9 mouse cellular contexts compared by ENCODE assay signal in the genomic region with DNA sequence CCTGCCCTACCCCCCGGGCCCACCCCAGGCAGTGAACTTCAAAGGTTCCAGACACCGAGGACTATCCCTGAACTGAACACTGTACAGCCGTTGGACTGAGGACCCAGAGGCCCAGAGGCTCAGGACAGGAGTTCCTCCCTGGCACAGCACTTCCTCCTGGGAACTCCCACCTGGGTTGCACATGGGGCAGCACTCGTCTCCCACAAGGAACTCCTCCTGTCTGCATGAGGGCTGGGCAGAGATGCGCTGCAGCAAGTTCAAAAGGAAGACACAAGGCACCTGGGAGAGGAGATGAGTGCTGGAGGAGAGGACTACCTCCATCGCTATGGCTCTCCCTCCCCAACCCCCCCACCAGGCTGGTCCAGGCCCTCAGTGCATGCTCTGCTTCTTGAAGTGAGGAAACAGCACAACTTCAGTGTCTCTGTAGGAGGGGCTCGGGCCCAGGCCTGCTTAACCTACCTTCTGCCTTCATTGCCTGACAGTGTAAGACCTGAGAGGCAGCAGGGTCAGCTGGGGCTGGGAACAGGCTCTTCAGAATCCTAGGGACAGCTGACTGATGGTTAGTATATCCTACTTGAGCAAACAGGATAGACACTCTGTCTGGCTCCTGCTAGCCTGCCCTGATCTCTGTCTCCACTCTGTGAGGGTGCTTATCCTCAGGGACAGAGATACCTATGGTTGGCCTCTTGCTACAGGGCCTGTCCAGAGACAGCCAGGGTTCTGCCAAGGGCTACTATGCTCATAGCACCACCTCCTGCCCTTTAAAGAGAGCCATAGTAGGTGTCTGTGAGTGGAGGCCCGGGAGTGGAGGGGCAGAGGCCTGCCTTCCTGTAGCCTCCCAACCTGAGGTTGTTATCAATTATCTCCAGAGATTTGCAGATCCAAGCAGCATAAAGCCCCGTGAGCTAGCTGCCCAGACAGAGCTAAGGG. TPM values are rescaled to one million over a fixed set of nuclear protein-coding genes. Genes with fewer than 3 reads are reported as not detected.
DNase-seq lines count a peak whose midpoint lies in the region; ATAC-seq and TF ChIP-seq lines count a peak whose summit lies in the region.
"Had no signal": no experiment of that assay in that cellular context is flagged by ENCODE, and none has a peak within 500 bp of the region (broad histone marks: within the 10 kb centered on the region; RNA-seq: fewer than 3 reads in every experiment).

No protein-coding gene starts in this region.

- no peak for ATAC-seq in hindbrain, embryonic 15.5 days (ENCODE audit: low FRiP score, low read depth)
- ATAC-seq in hindbrain, postnatal 0 days, result no peak
- peak; percentile 41 for ATAC-seq in intestine, embryonic 15.5 days
- ATAC-seq: forebrain, postnatal 0 days had no signal

- H3K9me3 ChIP-seq in hindbrain, embryonic 15.5 days, result no peaks in the 10 kb centered on the region
- H3K9me3 ChIP-seq in hindbrain, postnatal 0 days (ENCODE audit: low read length), result no peaks in the 10 kb centered on the region
- no peaks in the 10 kb centered on the region for H3K9me3 ChIP-seq in intestine, embryonic 15.5 days

- H3K27me3 ChIP-seq in hindbrain, embryonic 15.5 days, result no peaks in the 10 kb centered on the region
- H3K27me3 ChIP-seq in hindbrain, postnatal 0 days (ENCODE audit: insufficient read depth, low read length), result no peaks in the 10 kb centered on the region
- no peaks in the 10 kb centered on the region for H3K27me3 ChIP-seq in intestine, embryonic 15.5 days (replicated peaks)

- no peak overlapping the region for H3K9ac ChIP-seq in hindbrain, embryonic 15.5 days
- no peak overlapping the region for H3K9ac ChIP-seq in hindbrain, postnatal 0 days (replicated peaks; ENCODE audit: low read length)
- peak overlapping the region; percentile 18; the same call in 1 of the 2 replicates for H3K9ac ChIP-seq in intestine, embryonic 15.5 days
- H3K9ac ChIP-seq: forebrain, postnatal 0 days had no signal

- H3K27ac ChIP-seq in hindbrain, embryonic 15.5 days (replicated peaks), result no peak overlapping the region
- no peak overlapping the region for H3K27ac ChIP-seq in hindbrain, postnatal 0 days
- peak overlapping the region; percentile 99 for H3K27ac ChIP-seq in bone marrow macrophage, adult 2 months (ENCODE audit: insufficient read depth, low read depth, low read length)
- H3K27ac ChIP-seq in intestine, embryonic 15.5 days, result peak overlapping the region; percentile 63

- no peak for DNase-seq in hindbrain, postnatal 0 days (ENCODE audit: low spot score)
- peak; percentile 52 for DNase-seq in naive thymus-derived CD4-positive, alpha-beta T cell, adult 2 months (ENCODE audit: low read depth)
- no peak for DNase-seq in urinary bladder, postnatal 36 days (ENCODE audit: low spot score in 2 of 2)
- DNase-seq in adrenal gland, postnatal 4 days (ENCODE audit: low spot score in 2 of 2), result no peak
- no peak for DNase-seq in kidney, postnatal 14 days
- DNase-seq: forebrain, postnatal 0 days had no signal

- no peaks in the 10 kb centered on the region for H3K4me1 ChIP-seq in hindbrain, embryonic 15.5 days (replicated peaks)
- H3K4me1 ChIP-seq in hindbrain, postnatal 0 days (ENCODE audit: insufficient read depth, low read length), result no peaks in the 10 kb centered on the region
- peaks cover 36% of the 10 kb centered on the region for H3K4me1 ChIP-seq in bone marrow macrophage, adult 2 months (ENCODE audit: control insufficient read depth, insufficient read depth, low read length)
- H3K4me1 ChIP-seq in intestine, embryonic 15.5 days (replicated peaks), result peaks cover 23% of the 10 kb centered on the region

- no peak for TF ChIP-seq POLR2A in bone marrow macrophage, adult 2 months (IDR thresholded peaks at IDR 0.05; ENCODE audit: borderline replicate concordance, low read depth, low read length)

- no peak overlapping the region for H3K4me3 ChIP-seq in hindbrain, embryonic 15.5 days
- H3K4me3 ChIP-seq in hindbrain, postnatal 0 days (ENCODE audit: low read length), result no peak overlapping the region
- peak overlapping the region; percentile 58 for H3K4me3 ChIP-seq in bone marrow macrophage, adult 2 months (ENCODE audit: insufficient read depth, low read length)
- H3K4me3 ChIP-seq in intestine, embryonic 15.5 days (replicated peaks), result peak overlapping the region; percentile 28

- no peak for TF ChIP-seq CTCF in hindbrain, postnatal 0 days (IDR thresholded peaks at IDR 0.05; ENCODE audit: low read depth)
- no peak for TF ChIP-seq CTCF in bone marrow macrophage, adult 2 months (IDR thresholded peaks at IDR 0.05; ENCODE audit: low read depth, low read length)

- H3K36me3 ChIP-seq in hindbrain, embryonic 15.5 days, result no peaks in the 10 kb centered on the region
- no peaks in the 10 kb centered on the region for H3K36me3 ChIP-seq in hindbrain, postnatal 0 days (ENCODE audit: insufficient read depth, low read length)
- no peaks in the 10 kb centered on the region for H3K36me3 ChIP-seq in intestine, embryonic 15.5 days

- H3K4me2 ChIP-seq in hindbrain, embryonic 15.5 days, result peak overlapping the region; percentile 1; the same call in 1 of the 2 replicates
- H3K4me2 ChIP-seq in hindbrain, postnatal 0 days (ENCODE audit: low read depth, low read length), result no peak overlapping the region
- peak overlapping the region; percentile 54 for H3K4me2 ChIP-seq in intestine, embryonic 15.5 days (replicated peaks)

- 71% methylated on average over 9 of the region's 9 CpGs for WGBS in hindbrain, embryonic 15.5 days
- 68% methylated on average over 9 of the region's 9 CpGs for WGBS in hindbrain, postnatal 0 days
- 42% methylated on average over 9 of the region's 9 CpGs for WGBS in intestine, embryonic 15.5 days

RNA-seq across cellular contexts. Expression of a gene that starts 1.1 kb away (rescaled TPM):
- polyA plus RNA-seq in hindbrain, embryonic 15.5 days (2015; fragmentation: Nextera tagmentation; extraction: Ambion mirVana), result 0.64 and 0.71 TPM in 2 replicates
- 0.52 TPM in 1 of 2 replicates, not detected in the other for total RNA-seq in hindbrain, postnatal 0 days (2014; rRNA removed)
- 0.16 and 0.29 TPM in 2 replicates for polyA plus RNA-seq in hindbrain, postnatal 0 days (2015; fragmentation: Nextera tagmentation; extraction: Ambion mirVana)
- 117 and 135 TPM in 2 replicates for polyA plus RNA-seq in bone marrow macrophage, adult 2 months (2012; ENCODE audit: insufficient read depth, insufficient read length, missing spikeins)
- polyA plus RNA-seq in intestine, embryonic 15.5 days (2015; fragmentation: Nextera tagmentation; extraction: Ambion mirVana), result 3.0 and 3.6 TPM in 2 replicates
- total RNA-seq in adrenal gland, postnatal 4 days (2021), result 10 to 100 TPM; 10.6 to 13.2 TPM
- total RNA-seq: forebrain, postnatal 0 days had no signal
- polyA plus RNA-seq: forebrain, postnatal 0 days had no signal

RNA-seq across cellular contexts. Expression of a gene that starts 28.3 kb away (rescaled TPM):
- 64.2 and 67.1 TPM in 2 replicates for polyA plus RNA-seq in hindbrain, embryonic 15.5 days (2015; fragmentation: Nextera tagmentation; extraction: Ambion mirVana)
- total RNA-seq in hindbrain, postnatal 0 days (2014; rRNA removed), result 33.5 and 47.3 TPM in 2 replicates
- polyA plus RNA-seq in hindbrain, postnatal 0 days (2015; fragmentation: Nextera tagmentation; extraction: Ambion mirVana), result 78.2 and 83.8 TPM in 2 replicates
- 34.3 and 38.2 TPM in 2 replicates for polyA plus RNA-seq in bone marrow macrophage, adult 2 months (2012; ENCODE audit: insufficient read depth, insufficient read length, missing spikeins)
- polyA plus RNA-seq in intestine, embryonic 15.5 days (2015; fragmentation: Nextera tagmentation; extraction: Ambion mirVana), result 32.0 and 37.2 TPM in 2 replicates
- total RNA-seq in adrenal gland, postnatal 4 days (2021), result 10 to 100 TPM; 35.7 to 41.1 TPM

RNA-seq across cellular contexts. Expression of a gene that starts 33.5 kb away (rescaled TPM):
- polyA plus RNA-seq in hindbrain, embryonic 15.5 days (2015; fragmentation: Nextera tagmentation; extraction: Ambion mirVana), result 159 and 196 TPM in 2 replicates
- total RNA-seq in hindbrain, postnatal 0 days (2014; rRNA removed), result 149 and 177 TPM in 2 replicates
- 106 and 122 TPM in 2 replicates for polyA plus RNA-seq in hindbrain, postnatal 0 days (2015; fragmentation: Nextera tagmentation; extraction: Ambion mirVana)
- polyA plus RNA-seq in bone marrow macrophage, adult 2 months (2012; ENCODE audit: insufficient read depth, insufficient read length, missing spikeins), result not detected in 2 replicates
- 1.8 and 2.5 TPM in 2 replicates for polyA plus RNA-seq in intestine, embryonic 15.5 days (2015; fragmentation: Nextera tagmentation; extraction: Ambion mirVana)
- 1 to 10 TPM in 1 of 2 experiments, under 1 TPM in 1; 0.96 to 2.2 TPM for total RNA-seq in adrenal gland, postnatal 4 days (2021)

RNA-seq across cellular contexts. Expression of a gene that starts 36.7 kb away (rescaled TPM):
- 35.9 and 37.3 TPM in 2 replicates for polyA plus RNA-seq in hindbrain, embryonic 15.5 days (2015; fragmentation: Nextera tagmentation; extraction: Ambion mirVana)
- 34.5 and 40.9 TPM in 2 replicates for total RNA-seq in hindbrain, postnatal 0 days (2014; rRNA removed)
- 25.2 and 28.1 TPM in 2 replicates for polyA plus RNA-seq in hindbrain, postnatal 0 days (2015; fragmentation: Nextera tagmentation; extraction: Ambion mirVana)
- 20.2 and 24.1 TPM in 2 replicates for polyA plus RNA-seq in bone marrow macrophage, adult 2 months (2012; ENCODE audit: insufficient read depth, insufficient read length, missing spikeins)
- 34.2 and 36.1 TPM in 2 replicates for polyA plus RNA-seq in intestine, embryonic 15.5 days (2015; fragmentation: Nextera tagmentation; extraction: Ambion mirVana)
- total RNA-seq in adrenal gland, postnatal 4 days (2021), result 10 to 100 TPM; 32.4 to 39.2 TPM

RNA-seq across cellular contexts. Expression of a gene that starts 57.8 kb away (rescaled TPM):
- polyA plus RNA-seq in hindbrain, embryonic 15.5 days (2015; fragmentation: Nextera tagmentation; extraction: Ambion mirVana), result 0.45 and 0.86 TPM in 2 replicates
- 1.0 and 1.6 TPM in 2 replicates for total RNA-seq in hindbrain, postnatal 0 days (2014; rRNA removed)
- polyA plus RNA-seq in hindbrain, postnatal 0 days (2015; fragmentation: Nextera tagmentation; extraction: Ambion mirVana), result 0.93 TPM in 2 replicates
- not detected in 2 replicates for polyA plus RNA-seq in bone marrow macrophage, adult 2 months (2012; ENCODE audit: insufficient read depth, insufficient read length, missing spikeins)
- 0.20 and 0.34 TPM in 2 replicates for polyA plus RNA-seq in intestine, embryonic 15.5 days (2015; fragmentation: Nextera tagmentation; extraction: Ambion mirVana)
- under 1 TPM; 0.65 to 0.76 TPM for total RNA-seq in adrenal gland, postnatal 4 days (2021)

Comparison
In these comparisons a context has a peak if more than half of its experiments do, and no peak if none do; other contexts are left out.
1. H3K27ac ChIP-seq: peak in bone marrow macrophage, adult 2 months (single experiment) and intestine, embryonic 15.5 days (single experiment); none in hindbrain, embryonic 15.5 days (single experiment) and hindbrain, postnatal 0 days (single experiment).
2. H3K4me3 ChIP-seq: peak in bone marrow macrophage, adult 2 months (single experiment) and intestine, embryonic 15.5 days (single experiment); none in hindbrain, embryonic 15.5 days (single experiment) and hindbrain, postnatal 0 days (single experiment).
3. RNA of a gene that starts 1.1 kb away (polyA plus RNA-seq): 117 to 135 TPM in bone marrow macrophage, adult 2 months; 3.0 to 3.6 TPM in intestine, embryonic 15.5 days, 0.64 to 0.71 TPM in hindbrain, embryonic 15.5 days and 0.16 to 0.29 TPM in hindbrain, postnatal 0 days; every median in the first group is over 10 times any median in the second.
4. RNA of a gene that starts 33.5 kb away (polyA plus RNA-seq): 159 to 196 TPM in hindbrain, embryonic 15.5 days and 106 to 122 TPM in hindbrain, postnatal 0 days; 1.8 to 2.5 TPM in intestine, embryonic 15.5 days and not detected in bone marrow macrophage, adult 2 months; every median in the first group is over 10 times any median in the second.